Mouse (Mus musculus) layer of hippocampus, postnatal 10 days (tissue): Measurements from ENCODE around the gene Adat1. TPM values are rescaled to one million over a fixed set of nuclear protein-coding genes. Genes with fewer than 3 reads are reported as not detected.
"Not testable (repeated sequence)": the region's sequence is repeated elsewhere in the genome, so short reads cannot be mapped to it uniquely, and the experiment has no call there.

Experiments used
- DNase-seq, 2 experiments: peaks; one replicate each; pipeline ENCODE4 v3.0.0; 2021; ENCODE audit warnings: low spot score in 2 of 2
- total RNA-seq, 2 experiments: library from RNA; stranded (reverse); gene quantifications; 2 replicates each; pipeline ENCODE4 v1.2.3; 2021

The Adat1 gene
- total RNA-seq, 2 experiments from 2014 or later: 5.0 to 5.2 TPM

DNA sequence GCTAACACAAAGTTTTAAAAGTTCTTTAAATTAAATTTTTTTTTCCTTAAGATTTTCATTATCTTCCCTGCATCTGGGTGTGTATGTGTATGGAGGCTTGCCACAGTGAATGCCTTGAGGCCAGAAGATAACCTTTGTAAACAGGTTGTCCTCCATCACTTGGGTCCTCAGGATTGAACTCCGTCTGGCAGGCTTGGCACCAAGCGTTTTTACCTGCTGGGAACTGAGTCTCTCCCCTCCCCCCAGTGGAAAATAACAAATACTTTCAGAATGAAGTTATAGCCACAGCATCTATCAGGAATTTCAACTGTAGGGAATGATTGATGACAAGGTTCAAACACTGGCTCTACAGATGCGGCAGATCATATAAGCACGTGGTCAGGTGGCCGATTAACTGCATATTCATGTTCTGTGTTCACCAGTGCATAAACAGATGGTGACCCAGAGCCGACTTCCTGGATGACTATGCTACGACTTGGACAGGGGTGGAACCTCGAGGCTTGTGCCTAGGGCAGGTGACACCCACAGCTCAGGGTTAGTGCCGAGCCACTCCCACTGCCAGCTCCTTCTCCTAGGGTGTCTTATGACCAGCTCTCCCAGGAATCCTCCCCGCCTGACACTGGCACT lies 52.5 kb downstream of the Adat1 start:
- peak in 1 of 2 experiments; percentile 39 for DNase-seq

DNA sequence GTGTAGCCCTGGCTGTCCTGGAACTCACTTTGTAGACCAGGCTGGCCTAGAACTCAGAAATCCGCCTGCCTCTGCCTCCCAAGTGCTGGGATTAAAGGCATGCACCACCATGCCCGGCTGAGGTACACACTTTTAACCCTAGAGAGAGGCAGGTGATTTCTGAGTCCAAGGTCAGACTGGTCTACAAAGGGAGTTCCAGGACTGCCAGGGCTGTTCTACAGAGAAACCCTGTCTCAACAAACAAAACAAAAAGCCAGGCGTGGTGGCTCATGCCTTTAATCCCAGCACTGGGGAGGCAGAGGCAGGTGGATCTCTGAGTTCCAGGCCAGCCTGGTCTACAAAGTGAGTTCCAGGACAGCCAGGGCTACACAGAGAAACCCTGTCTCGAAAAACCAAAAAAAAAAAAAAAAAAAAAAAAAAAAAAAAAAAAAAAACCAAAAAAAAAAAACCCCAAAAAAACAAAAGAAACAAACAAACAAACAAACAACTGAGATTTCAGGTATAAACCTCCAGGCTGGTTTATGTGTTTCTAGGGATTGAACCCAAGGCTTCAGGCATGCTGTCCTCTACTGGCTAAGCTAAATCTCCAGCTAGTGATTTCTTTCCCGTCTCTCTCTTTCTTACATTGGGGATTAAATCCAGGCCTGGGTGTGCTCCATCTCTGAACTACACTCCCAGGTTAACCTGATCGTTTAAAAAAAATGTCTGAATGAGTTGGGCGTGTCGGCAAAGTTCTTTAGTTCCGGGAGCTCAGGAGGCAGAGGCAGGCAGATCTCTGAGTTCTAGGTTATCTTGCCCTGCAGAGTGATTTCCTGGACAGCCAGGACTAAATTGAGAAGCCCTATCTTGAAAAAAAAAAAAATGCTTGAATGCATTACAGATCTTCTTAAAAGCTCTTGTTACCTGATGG lies 53.8 kb downstream of the Adat1 start:
- DNase-seq: not testable (repeated sequence)

DNA sequence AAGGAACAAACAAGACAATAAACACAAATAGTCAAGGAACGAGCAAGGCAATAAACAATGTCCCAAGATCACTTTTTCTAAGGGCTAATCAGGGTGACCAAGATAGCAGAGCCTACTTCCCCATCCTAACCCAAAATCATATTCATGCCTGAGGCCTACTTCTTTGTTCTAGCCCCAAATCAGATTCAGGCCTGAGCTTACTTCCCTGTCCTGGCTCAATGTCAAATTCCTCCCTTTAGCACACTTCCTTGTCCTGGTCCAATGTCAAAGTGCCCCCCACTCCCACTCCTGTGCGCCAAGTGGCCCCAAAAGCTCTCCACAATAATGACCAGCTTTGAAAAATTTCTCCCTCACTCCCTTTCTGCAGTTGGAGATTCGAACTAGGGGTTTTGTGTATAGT lies 54.9 kb downstream of the Adat1 start:
- DNase-seq: no peak

DNA sequence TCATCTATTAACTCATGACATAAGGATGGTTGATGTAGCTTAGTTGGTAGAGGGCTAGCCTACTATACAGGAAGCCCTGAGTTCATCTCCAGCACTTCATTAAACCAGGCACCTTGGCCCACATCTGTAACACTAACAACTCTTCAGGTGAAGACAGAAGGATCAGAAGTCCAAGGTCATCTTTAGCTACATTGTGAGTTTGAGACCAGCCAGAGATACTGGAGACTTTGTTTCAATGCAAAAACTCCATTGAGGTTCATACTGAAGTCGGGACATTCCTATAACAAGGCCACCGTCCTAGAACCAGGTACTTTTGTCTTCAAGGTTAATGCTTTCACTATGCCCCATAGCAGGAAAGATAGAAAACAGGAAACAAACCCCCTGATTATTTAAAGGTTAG lies 57.9 kb downstream of the Adat1 start:
- no peak for DNase-seq

DNA sequence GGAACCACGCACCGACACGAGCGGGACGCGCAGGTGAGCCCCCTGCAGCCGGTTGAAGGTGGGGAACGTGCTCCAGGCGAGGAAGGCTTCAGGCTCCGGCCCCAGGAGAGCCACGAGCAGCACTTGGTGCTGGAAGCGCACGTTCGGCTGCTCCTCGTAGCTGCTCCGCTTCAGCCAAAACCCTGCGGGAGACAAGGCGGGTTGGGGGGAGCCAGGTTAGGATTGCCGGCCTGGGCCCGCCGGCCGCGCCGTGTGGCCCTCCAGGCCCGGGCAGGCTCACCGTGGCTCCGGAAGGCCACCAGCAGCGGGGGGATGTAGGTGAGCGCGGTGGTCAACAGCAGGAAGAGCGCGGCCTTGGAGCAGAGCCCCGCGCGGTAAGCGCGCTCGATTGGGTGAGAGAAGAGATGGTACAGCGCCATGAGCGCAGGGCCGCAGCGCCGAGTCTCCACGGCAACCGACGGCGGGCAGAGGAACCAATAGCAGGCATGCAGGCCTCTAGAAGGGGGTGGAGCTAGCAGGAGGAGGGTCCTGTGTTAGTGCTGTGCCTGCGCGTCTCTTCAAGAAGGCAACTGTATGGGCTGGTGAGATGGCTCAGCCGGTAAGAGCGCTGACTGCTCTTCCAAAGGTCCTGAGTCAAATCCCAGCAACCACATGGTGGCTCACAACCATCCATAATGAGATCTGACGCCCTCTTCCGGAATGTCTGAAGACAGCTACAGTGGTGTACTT lies 58.6 kb downstream of the Adat1 start, which contains the start of gene Tmem231:
Tmem231 (minus strand) TSS at position 534 of the 729 bp plus-strand sequence.
- peak; percentile 87 to 89 for DNase-seq

DNA sequence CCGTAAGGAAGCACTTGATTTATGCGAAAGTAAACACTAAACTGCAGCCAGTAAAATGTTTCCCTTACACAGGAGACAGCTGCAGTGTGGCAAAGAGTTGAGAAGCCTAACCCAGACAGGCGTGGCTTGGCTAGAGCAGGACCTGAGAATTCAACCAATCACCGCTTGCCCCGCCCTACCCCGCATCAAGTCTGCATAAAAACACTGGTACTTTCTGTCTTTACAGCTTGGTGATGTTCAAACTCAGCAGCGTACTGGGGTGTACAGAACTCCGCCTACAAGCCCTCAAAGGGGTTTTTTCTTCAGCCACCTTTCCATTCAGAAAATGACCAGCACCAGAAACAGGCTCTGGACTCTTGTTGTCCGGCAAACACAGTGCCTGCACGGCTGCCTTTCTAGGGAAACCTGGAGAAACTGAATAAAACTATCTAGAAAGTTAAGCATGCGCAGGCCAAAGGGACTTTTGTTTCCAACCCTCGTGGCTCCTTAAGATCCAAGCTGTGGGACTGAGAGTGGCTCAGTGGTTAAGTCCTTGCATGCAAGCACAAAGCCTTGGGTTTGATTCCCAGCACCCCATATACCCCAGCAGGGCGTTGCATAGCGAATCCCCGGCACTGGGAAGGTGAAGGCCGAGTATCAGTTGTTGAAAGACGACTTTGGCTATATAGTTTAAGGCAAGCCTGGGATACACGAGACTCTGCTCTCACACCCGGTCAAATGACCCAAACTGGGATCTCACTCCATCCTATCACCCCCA lies 59.3 kb downstream of the Adat1 start:
- peak; percentile 31 to 48 for DNase-seq

DNA sequence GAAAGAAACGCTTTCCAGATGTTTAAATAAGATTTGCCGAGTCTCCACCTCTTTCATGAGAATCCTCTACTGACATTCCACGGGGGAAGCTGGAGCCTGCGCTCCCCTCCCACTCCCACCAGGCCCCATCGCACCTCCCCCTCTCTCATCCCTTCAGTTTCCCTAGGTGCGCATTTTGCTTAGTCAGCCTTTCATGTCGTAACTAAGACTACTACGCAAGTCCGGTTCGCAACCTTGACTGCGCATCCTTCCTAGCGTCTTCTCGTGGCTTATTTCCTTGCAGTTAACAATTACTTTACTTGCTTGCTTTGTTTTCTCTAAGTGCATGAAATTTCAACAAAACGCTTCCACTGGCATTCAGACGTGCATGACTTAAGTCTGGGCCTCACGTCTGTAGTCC lies 60.4 kb downstream of the Adat1 start:
- no peak for DNase-seq

DNA sequence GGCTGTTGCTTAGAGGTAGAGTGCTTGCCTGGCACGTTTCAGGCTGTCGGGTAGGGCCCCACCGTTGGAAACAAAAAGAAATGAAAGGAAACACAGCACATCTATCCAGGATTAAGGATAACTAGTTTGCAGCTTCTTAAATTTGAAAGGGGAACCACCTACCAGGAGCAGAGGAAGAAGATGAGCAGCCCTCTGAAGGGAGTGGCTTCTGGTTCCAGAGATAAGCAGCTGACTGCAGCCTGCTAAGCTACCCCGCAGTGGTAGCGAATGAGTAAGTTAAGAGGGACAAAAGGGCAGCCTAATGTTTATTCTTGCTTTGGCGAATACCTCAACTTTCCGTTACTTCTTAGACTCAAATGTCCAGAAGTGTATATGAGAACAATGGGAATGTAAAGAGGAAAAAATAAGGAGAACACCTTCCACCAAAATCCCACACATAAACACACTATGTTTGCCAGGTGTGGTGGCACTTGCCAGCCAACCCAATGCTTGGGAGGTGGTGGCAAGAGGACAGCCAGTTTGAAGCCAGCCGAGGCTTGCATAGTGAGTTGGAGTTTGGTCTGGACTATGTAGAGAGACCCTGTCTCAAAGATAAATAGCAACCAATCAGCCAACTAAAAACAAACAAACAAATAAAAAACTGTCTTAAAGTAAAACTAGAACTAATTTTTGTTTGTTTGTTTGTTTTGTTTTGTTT lies 62.3 kb downstream of the Adat1 start:
- DNase-seq: no peak

DNA sequence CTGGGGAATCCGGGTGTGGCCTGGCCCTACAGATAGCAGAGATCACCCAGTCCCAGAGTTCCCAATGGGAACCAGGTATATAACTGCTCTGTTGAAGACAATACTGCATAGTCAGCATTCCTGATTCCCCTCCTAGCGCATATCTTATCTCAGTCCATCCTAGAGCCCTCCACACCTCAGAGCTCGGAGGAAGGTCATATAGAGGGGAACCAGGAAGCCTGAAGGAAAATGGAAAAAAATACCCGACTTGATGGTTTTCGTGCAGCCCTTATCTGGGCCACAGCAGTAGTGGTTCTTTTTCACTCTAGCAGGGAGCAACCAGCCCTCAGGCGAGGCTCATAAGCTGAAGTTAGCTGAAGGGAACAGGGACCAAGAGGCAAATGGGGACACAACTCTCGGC lies 67.1 kb downstream of the Adat1 start:
- DNase-seq: no peak

DNA sequence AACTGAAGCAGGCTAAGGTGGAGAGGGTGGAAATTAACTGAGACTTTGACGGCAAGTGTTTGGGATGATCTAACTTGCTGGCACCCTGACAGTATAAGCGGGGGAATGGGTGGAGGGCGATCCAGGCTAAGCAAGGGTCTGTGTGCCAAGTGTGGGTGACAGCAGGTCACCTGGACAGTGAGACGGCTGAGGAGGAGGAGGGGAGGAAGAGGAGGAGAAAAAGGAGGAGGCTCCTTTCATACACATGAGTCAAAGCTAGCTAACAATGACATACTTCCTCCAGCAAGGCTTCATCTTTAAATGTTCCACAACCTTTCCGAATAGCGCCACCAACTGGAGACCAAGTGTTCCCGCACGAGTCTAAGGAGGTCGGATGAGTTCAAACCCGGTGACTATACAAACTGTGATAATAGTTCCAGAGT lies 68.7 kb downstream of the Adat1 start:
- peak; percentile 55 to 58 for DNase-seq

DNA sequence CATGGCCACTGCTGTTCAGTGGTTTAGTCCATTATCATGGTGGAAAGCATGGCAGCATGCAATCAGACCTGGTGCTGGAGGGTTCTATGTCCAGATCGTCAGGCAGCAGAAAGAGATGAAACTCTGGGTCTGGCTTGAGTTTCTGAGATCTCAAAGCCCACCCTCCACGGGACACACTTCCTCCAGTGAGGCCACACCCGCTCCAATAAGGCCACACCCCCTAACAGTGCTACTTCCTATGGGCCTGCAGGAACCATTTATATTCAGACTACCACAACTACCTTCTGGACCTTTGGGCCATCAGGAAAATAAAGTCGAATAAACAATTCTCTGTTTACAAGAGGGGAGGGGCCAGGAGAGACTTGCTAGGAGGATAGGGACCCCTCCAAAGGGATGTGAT lies 71.1 kb downstream of the Adat1 start:
- DNase-seq: no peak

DNA sequence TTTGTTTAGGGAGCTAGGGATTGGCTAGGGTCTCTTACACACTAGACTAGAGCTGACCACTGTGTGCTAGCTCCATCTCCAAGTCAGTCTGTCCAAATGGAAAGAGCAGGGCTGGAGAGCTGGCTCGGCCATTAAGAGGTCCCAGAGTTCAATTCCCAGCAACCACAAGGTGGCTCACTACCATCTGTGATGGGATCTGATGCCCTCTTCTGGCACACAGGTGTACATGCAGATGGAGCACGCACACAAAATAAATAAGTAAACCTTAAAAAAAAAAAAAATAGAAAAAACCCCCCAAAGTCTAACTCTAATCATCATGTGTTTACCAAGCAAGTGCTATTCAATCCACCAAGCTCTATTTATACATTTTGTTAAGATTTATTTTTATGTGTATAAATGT lies 72.4 kb downstream of the Adat1 start:
- DNase-seq: no peak

Other genes starting within 250 kb of the Adat1 start
- 10 to 100 TPM; 60.1 to 62.6 TPM for gene Bcar1, start 248.5 kb downstream of the Adat1 start, total RNA-seq
- gene Cfdp1, start 138.0 kb downstream of the Adat1 start, total RNA-seq: 100 to 1,000 TPM; 100 to 101 TPM
- 1 to 10 TPM; 3.4 to 4.1 TPM for gene Tmem170, start 115.6 kb downstream of the Adat1 start, total RNA-seq
- gene Chst5, start 81.9 kb downstream of the Adat1 start, total RNA-seq: under 1 TPM; 0.48 to 0.89 TPM
- 10 to 100 TPM in 1 of 2 experiments, 1 to 10 TPM in 1; 9.8 to 10.1 TPM for gene Tmem231, start 58.4 kb downstream of the Adat1 start, total RNA-seq
- gene Gabarapl2, start 51.6 kb downstream of the Adat1 start, total RNA-seq: 100 to 1,000 TPM; 193 to 198 TPM
- 10 to 100 TPM; 83.3 to 96.7 TPM for gene Kars, start 19.0 kb upstream of the Adat1 start, total RNA-seq
- 10 to 100 TPM; 37.1 to 37.9 TPM for gene Terf2ip, start 19.1 kb upstream of the Adat1 start, total RNA-seq
- gene Gm6793, start 22.7 kb upstream of the Adat1 start, total RNA-seq: not detected